Mouse (Mus musculus) limb, embryonic 14.5 days (tissue): Measurements from ENCODE around the gene Atg5. TPM values are rescaled to one million over a fixed set of nuclear protein-coding genes. Genes with fewer than 3 reads are reported as not detected.

Experiments used
- ATAC-seq: fragments of 200-750 bp; cut with Nextera tagmentation; 2 replicates; pipeline ENCODE4 v1.8.0; 2017; ENCODE audit warnings: low read depth, moderate number of reproducible peaks, moderate TSS enrichment; ENCODE audit not compliant: low FRiP score
- DNase-seq: peaks from one replicate; pipeline ENCODE4 v3.0.0-alpha.2; 2015; ENCODE audit warnings: low spot score
- H3K27ac ChIP-seq: fragments of 300-500 bp; sonication (generic); replicated peaks from 2 replicates; pipeline ENCODE4 v1.5.1; 2014; ENCODE audit warnings: low read depth, mild to moderate bottlenecking, low read length, moderate library complexity, mixed read lengths
- H3K27me3 ChIP-seq: fragments of 300-500 bp; sonication (generic); 2 replicates; pipeline ENCODE4 v1.6.1; 2014; ENCODE audit warnings: low read length, mixed read lengths; ENCODE audit not compliant: control insufficient read depth, insufficient read depth
- H3K36me3 ChIP-seq: fragments of 300-500 bp; sonication (generic); 2 replicates; pipeline ENCODE4 v1.6.1; 2014; ENCODE audit warnings: mild to moderate bottlenecking, low read length, moderate library complexity, mixed read lengths; ENCODE audit not compliant: control insufficient read depth, insufficient read depth
- H3K4me1 ChIP-seq: fragments of 300-500 bp; sonication (generic); 2 replicates; pipeline ENCODE4 v1.6.1; 2014; ENCODE audit warnings: antibody characterized with exemption, low read length, mixed read lengths; ENCODE audit not compliant: control insufficient read depth, insufficient read depth
- H3K4me2 ChIP-seq: fragments of 300-500 bp; sonication (generic); replicated peaks from 2 replicates; pipeline ENCODE4 v1.6.1; 2014; ENCODE audit warnings: low read depth, mild to moderate bottlenecking, low read length, moderate library complexity; ENCODE audit not compliant: severe bottlenecking
- H3K4me3 ChIP-seq: fragments of 300-500 bp; sonication (generic); replicated peaks from 2 replicates; pipeline ENCODE4 v1.5.1; 2014; ENCODE audit warnings: low read length
- H3K9ac ChIP-seq: fragments of 300-500 bp; sonication (generic); 2 replicates; pipeline ENCODE4 v1.6.1; 2014; ENCODE audit warnings: mild to moderate bottlenecking, low read depth, low read length, moderate library complexity; ENCODE audit not compliant: severe bottlenecking
- H3K9me3 ChIP-seq: fragments of 300-500 bp; sonication (generic); 2 replicates; pipeline ENCODE4 v1.6.1; 2016; ENCODE audit warnings: low read length; ENCODE audit not compliant: control insufficient read depth
- POLR2A ChIP-seq: fragments of 200-500 bp; IDR thresholded peaks from 2 replicates; pipeline ENCODE4 v1.8.0; 2012; ENCODE audit warnings: inconsistent platforms, mild to moderate bottlenecking, moderate library complexity, borderline replicate concordance; ENCODE audit not compliant: insufficient read depth, insufficient read length; ENCODE audit errors: extremely low read depth
- WGBS: fragments of 180-500 bp; shearing (Covaris S2); extraction: QIAGEN DNeasy Blood & Tissue Kit; methylation state at CpG from one replicate; pipeline ENCODE4 v1.1.7; 2014; 5-methylcytosine and 5-hydroxymethylcytosine counted together
- polyA plus RNA-seq, 2 experiments: library from polyadenylated mRNA; depleted of rRNA in 1 of 2; stranded (reverse) in 1 of 2; unstranded in 1 of 2; fragments of >200 nt; fragmentation: Nextera tagmentation in 1 of 2; extraction: Ambion mirVana in 1 of 2; gene quantifications; 2 replicates each; pipeline versions ENCODE4 v1.2.1 to v1.2.3; 2012 to 2014

The Atg5 gene
- polyA plus RNA-seq, 2 experiments: 21.2 to 55.1 TPM

DNA sequence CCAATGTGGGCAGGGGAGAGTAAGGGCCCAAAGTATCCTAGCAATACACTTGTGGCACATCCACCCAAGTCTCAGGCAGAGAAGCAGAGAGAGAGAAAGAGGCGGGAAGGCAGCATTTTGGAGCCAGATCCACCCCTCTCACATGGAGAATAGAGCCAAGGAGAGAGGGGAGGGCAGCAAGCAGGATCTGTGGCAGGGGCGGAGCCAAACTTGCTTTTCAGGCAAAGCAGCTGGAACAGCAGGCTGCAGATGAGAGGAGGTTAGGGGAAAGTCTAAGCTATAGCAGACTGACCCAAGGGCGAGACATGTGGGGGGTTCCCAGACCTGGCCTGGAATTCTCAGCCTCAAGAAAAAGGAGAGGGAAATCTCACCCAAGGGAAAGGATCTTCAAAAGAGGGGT lies 2.3 kb upstream of the Atg5 start:
- Histone ChIP-seq H3K27me3 (no peaks in the 10 kb centered on the region), H3K9ac (no peak overlapping the region), H3K4me1 (peaks cover 20% of the 10 kb centered on the region), H3K36me3 (no peaks in the 10 kb centered on the region), H3K4me3 (no peak overlapping the region), H3K9me3 (no peaks in the 10 kb centered on the region), H3K27ac (no peak overlapping the region), H3K4me2 (no peak overlapping the region)
- TF ChIP-seq POLR2A: no peak
- DNase-seq (no peak), ATAC-seq (no peak)
- 62% methylated on average over 3 of the region's 3 CpGs for WGBS

GRCm38 (mm10) chr10:44266561-44266960 lies 1.6 kb upstream of the Atg5 start:
- Histone ChIP-seq H3K27me3 (no peaks in the 10 kb centered on the region), H3K4me1 (peaks cover 20% of the 10 kb centered on the region), H3K27ac (no peak overlapping the region), H3K36me3 (no peaks in the 10 kb centered on the region), H3K4me2 (peak overlapping the region; percentile 82; the same call in 1 of the 2 replicates), H3K9ac (no peak overlapping the region), H3K4me3 (0 out of 2 replicates have a peak overlapping the region, but pooled peaks have one; percentile 92), H3K9me3 (no peaks in the 10 kb centered on the region)
- ATAC-seq (no peak), DNase-seq (no peak)
- no peak for TF ChIP-seq POLR2A

GRCm38 (mm10) chr10:44267426-44268142 lies 574 bp upstream of the Atg5 start:
- peak overlapping the region; percentile 82 for H3K4me2 ChIP-seq
- H3K9me3 ChIP-seq: no peaks in the 10 kb centered on the region
- ATAC-seq (peak; percentile 10; the same call in 1 of the 2 replicates), DNase-seq (no peak)
- WGBS: 4% methylated on average over 11 of the region's 11 CpGs
- H3K27ac ChIP-seq: no peak overlapping the region; the same call in 1 of the 2 replicates
- no peaks in the 10 kb centered on the region for H3K27me3 ChIP-seq
- no peaks in the 10 kb centered on the region for H3K36me3 ChIP-seq
- H3K4me1 ChIP-seq: peaks cover 20% of the 10 kb centered on the region
- H3K9ac ChIP-seq: peak overlapping the region; percentile 64
- TF ChIP-seq POLR2A: no peak
- H3K4me3 ChIP-seq: peak overlapping the region; percentile 92

- no peak for DNase-seq
- no peak for TF ChIP-seq POLR2A
- H3K4me2 ChIP-seq: peak overlapping the region; percentile 55
- H3K9ac ChIP-seq: peak overlapping the region; percentile 88
- no peak overlapping the region for H3K27ac ChIP-seq
- H3K9me3 ChIP-seq: no peaks in the 10 kb centered on the region
- WGBS: 62% methylated on average over 2 of the region's 2 CpGs
- no peaks in the 10 kb centered on the region for H3K27me3 ChIP-seq
- peaks cover 20% of the 10 kb centered on the region for H3K4me1 ChIP-seq
- peak overlapping the region; percentile 92 for H3K4me3 ChIP-seq
- no peak for ATAC-seq
- H3K36me3 ChIP-seq: no peaks in the 10 kb centered on the region
These were observed 1.1 kb downstream of the Atg5 start for GRCm38 (mm10) chr10:44269211-44269610.

GRCm38 (mm10) chr10:44282323-44282722 lies 14.2 kb downstream of the Atg5 start:
- Histone ChIP-seq H3K27ac (no peak overlapping the region), H3K4me3 (no peak overlapping the region), H3K9ac (no peak overlapping the region), H3K9me3 (no peaks in the 10 kb centered on the region), H3K36me3 (peaks cover 13% of the 10 kb centered on the region), H3K27me3 (no peaks in the 10 kb centered on the region), H3K4me2 (no peak overlapping the region), H3K4me1 (no peaks in the 10 kb centered on the region)
- TF ChIP-seq POLR2A: no peak
- no peak for ATAC-seq
- no peak for DNase-seq
- 84% methylated on average over 1 of the region's 1 CpGs for WGBS
